Mouse (Mus musculus) MEL (cell line): Measurements from ENCODE around the gene Clns1a. TPM values are rescaled to one million over a fixed set of nuclear protein-coding genes. Genes with fewer than 3 reads are reported as not detected.

Source experiments
- DNase-seq: peaks from one replicate; pipeline ENCODE4 v3.0.0; 2011; ENCODE audit warnings: low read depth, low spot score
- H3K27ac ChIP-seq: 2 replicates; pipeline ENCODE4 v1.5.1; 2012; ENCODE audit warnings: low read depth, mild to moderate bottlenecking, control low read depth, low read length, moderate library complexity; ENCODE audit not compliant: control insufficient read depth
- H3K27me3 ChIP-seq, 2 experiments: fragments of 150-350 bp in 1 of 2; sonication (generic) in 1 of 2; 2 replicates each; pipeline ENCODE4 v1.6.1; 2012; ENCODE audit warnings: low read length in 2 of 2, mild to moderate bottlenecking in 2 of 2, improper control_type of control experiment in 1 of 2, moderate library complexity in 1 of 2; ENCODE audit not compliant: insufficient read depth in 2 of 2, control insufficient read depth in 1 of 2
- H3K36me3 ChIP-seq, 2 experiments: 2 replicates each; pipeline ENCODE4 v1.6.1; 2012 to 2014; ENCODE audit warnings: low read length in 2 of 2, improper control_type of control experiment in 1 of 2, inconsistent platforms in 1 of 2, mild to moderate bottlenecking in 1 of 2; ENCODE audit not compliant: insufficient read depth in 2 of 2, control insufficient read depth in 1 of 2
- H3K4me1 ChIP-seq, 2 experiments: fragments of 150-350 bp in 1 of 2; sonication (generic) in 1 of 2; 2 replicates each; pipeline ENCODE4 v1.6.1; 2012; ENCODE audit warnings: low read length in 2 of 2, improper control_type of control experiment in 1 of 2, mild to moderate bottlenecking in 1 of 2; ENCODE audit not compliant: insufficient read depth in 2 of 2, control insufficient read depth in 1 of 2
- H3K4me3 ChIP-seq, 2 experiments: fragments of 150-350 bp in 1 of 2; sonication (generic) in 1 of 2; 2 replicates each; pipeline ENCODE4 v1.5.1; 2012; ENCODE audit warnings: low read depth in 2 of 2, low read length in 2 of 2, mild to moderate bottlenecking in 2 of 2, moderate library complexity in 2 of 2, control low read depth in 1 of 2, improper control_type of control experiment in 1 of 2; ENCODE audit not compliant: control insufficient read depth in 1 of 2, insufficient read depth in 1 of 2
- H3K79me2 ChIP-seq: 2 replicates; pipeline ENCODE4 v1.6.1; 2012; ENCODE audit warnings: mild to moderate bottlenecking, low read length, moderate library complexity; ENCODE audit not compliant: control insufficient read depth, poor library complexity, insufficient read depth
- H3K9ac ChIP-seq: 2 replicates; pipeline ENCODE4 v1.6.1; 2012; ENCODE audit warnings: low read depth, mild to moderate bottlenecking, control low read depth, low read length, moderate library complexity; ENCODE audit not compliant: control insufficient read depth, poor library complexity, severe bottlenecking
- H3K9me3 ChIP-seq: fragments of 150-350 bp; sonication (generic); replicated peaks from 2 replicates; pipeline ENCODE4 v1.6.1; 2012; ENCODE audit warnings: mild to moderate bottlenecking, low read length, improper control_type of control experiment, moderate library complexity; ENCODE audit not compliant: insufficient read depth
- BHLHE40 ChIP-seq: IDR thresholded peaks from 2 replicates; pipeline ENCODE4 v1.6.1; 2012; ENCODE audit warnings: low read depth, mild to moderate bottlenecking, inconsistent platforms, low read length, improper control_type of control experiment, borderline replicate concordance
- CHD1 ChIP-seq: IDR thresholded peaks from 2 replicates; pipeline ENCODE4 v1.6.1; 2012; ENCODE audit warnings: low read depth, mild to moderate bottlenecking, inconsistent platforms, low read length, improper control_type of control experiment
- CHD2 ChIP-seq: IDR thresholded peaks from 2 replicates; pipeline ENCODE4 v1.6.1; 2011; ENCODE audit warnings: low read length, improper control_type of control experiment
- CTCF ChIP-seq, 3 experiments: IDR thresholded peaks in 2 of 3; conservative IDR thresholded peaks in 1 of 3; 2 replicates each; pipeline ENCODE4 v1.5.1; 2011 to 2012; ENCODE audit warnings: low read length in 3 of 3, low read depth in 2 of 3, mild to moderate bottlenecking in 2 of 3, improper control_type of control experiment in 1 of 3, inconsistent platforms in 1 of 3, mixed read lengths in 1 of 3, moderate library complexity in 1 of 3; ENCODE audit not compliant: control insufficient read depth in 1 of 3, insufficient read depth in 1 of 3, poor library complexity in 1 of 3, severe bottlenecking in 1 of 3
- E2F4 ChIP-seq: IDR thresholded peaks from 2 replicates; pipeline ENCODE4 v1.6.1; 2011; ENCODE audit warnings: low read depth, low read length, improper control_type of control experiment, borderline replicate concordance
- ELF1 ChIP-seq: IDR thresholded peaks from 2 replicates; pipeline ENCODE4 v1.6.1; 2014; ENCODE audit warnings: low read depth, mild to moderate bottlenecking, inconsistent platforms, low read length, improper control_type of control experiment, moderate library complexity
- EP300 ChIP-seq, 2 experiments: IDR thresholded peaks; 2 replicates each; pipeline ENCODE4 v1.6.1; 2011; ENCODE audit warnings: improper control_type of control experiment in 2 of 2, low read length in 2 of 2, low read depth in 1 of 2, mild to moderate bottlenecking in 1 of 2
- ETS1 ChIP-seq: IDR thresholded peaks from 2 replicates; pipeline ENCODE4 v1.6.1; 2012; ENCODE audit warnings: low read depth, mild to moderate bottlenecking, inconsistent platforms, low read length, improper control_type of control experiment, moderate library complexity
- GABPA ChIP-seq: IDR thresholded peaks from 2 replicates; pipeline ENCODE4 v1.6.1; 2012; ENCODE audit warnings: low read depth, mild to moderate bottlenecking, inconsistent platforms, low read length, improper control_type of control experiment, moderate library complexity
- HCFC1 ChIP-seq: IDR thresholded peaks from 2 replicates; pipeline ENCODE4 v1.6.1; 2012; ENCODE audit warnings: low read depth, mild to moderate bottlenecking, inconsistent platforms, low read length, improper control_type of control experiment, moderate library complexity
- KAT2A ChIP-seq: conservative IDR thresholded peaks from 2 replicates; pipeline ENCODE4 v1.6.1; 2012; ENCODE audit warnings: low read depth, low read length, improper control_type of control experiment, inconsistent platforms
- MAFK ChIP-seq: IDR thresholded peaks from 2 replicates; pipeline ENCODE4 v1.6.1; 2011; ENCODE audit warnings: low read depth, mild to moderate bottlenecking, low read length, improper control_type of control experiment, borderline replicate concordance
- MAX ChIP-seq: IDR thresholded peaks from 2 replicates; pipeline ENCODE4 v1.6.1; 2011; ENCODE audit warnings: low read length, improper control_type of control experiment
- MXI1 ChIP-seq: IDR thresholded peaks from 2 replicates; pipeline ENCODE4 v1.6.1; 2011; ENCODE audit warnings: mild to moderate bottlenecking, low read depth, low read length, improper control_type of control experiment
- MYB ChIP-seq: IDR thresholded peaks from 2 replicates; pipeline ENCODE4 v1.6.1; 2011; ENCODE audit warnings: mild to moderate bottlenecking, low read depth, low read length, improper control_type of control experiment
- MYC ChIP-seq: IDR thresholded peaks from 2 replicates; pipeline ENCODE4 v1.6.1; 2011; ENCODE audit warnings: low read depth, mild to moderate bottlenecking, low read length, improper control_type of control experiment, moderate library complexity
- POLR2AphosphoS5 ChIP-seq: IDR thresholded peaks from 2 replicates; pipeline ENCODE4 v1.6.1; 2012; ENCODE audit warnings: low read depth, borderline replicate concordance, mild to moderate bottlenecking, inconsistent platforms, low read length, moderate library complexity, mixed read lengths
- RCOR1 ChIP-seq: IDR thresholded peaks from 2 replicates; pipeline ENCODE4 v1.6.1; 2012; ENCODE audit warnings: low read depth, mild to moderate bottlenecking, inconsistent platforms, low read length, improper control_type of control experiment
- SIN3A ChIP-seq: IDR thresholded peaks from 2 replicates; pipeline ENCODE4 v1.6.1; 2012; ENCODE audit warnings: low read length, improper control_type of control experiment, inconsistent platforms
- TAL1 ChIP-seq: IDR thresholded peaks from 2 replicates; pipeline ENCODE4 v1.6.1; 2012; ENCODE audit warnings: mild to moderate bottlenecking, inconsistent platforms, low read length, moderate library complexity, mixed read lengths
- TBP ChIP-seq: IDR thresholded peaks from 2 replicates; pipeline ENCODE4 v1.8.0; 2011; ENCODE audit warnings: low read depth, low read length, improper control_type of control experiment
- ZC3H11A ChIP-seq: IDR thresholded peaks from 2 replicates; pipeline ENCODE4 v1.6.1; 2012; ENCODE audit warnings: low read depth, mild to moderate bottlenecking, inconsistent platforms, low read length, improper control_type of control experiment
- ZMIZ1 ChIP-seq: IDR thresholded peaks from 2 replicates; pipeline ENCODE4 v1.6.1; 2012; ENCODE audit warnings: low read depth, mild to moderate bottlenecking, inconsistent platforms, low read length, improper control_type of control experiment, moderate library complexity
- polyA plus RNA-seq, 2 experiments: library from polyadenylated mRNA; stranded (reverse) in 1 of 2; unstranded in 1 of 2; fragments of >175 nt in 1 of 2; fragments of >200 nt in 1 of 2; gene quantifications; 2 replicates each; pipeline versions ENCODE4 v1.2.1 to v1.2.4; 2012; ENCODE audit warnings: low replicate concordance in 2 of 2, low read depth in 1 of 2; ENCODE audit not compliant: insufficient read length in 2 of 2, insufficient read depth in 1 of 2, missing spikeins in 1 of 2
- total RNA-seq: library from RNA; depleted of rRNA; stranded (reverse); fragments of 300-350 nt; gene quantifications from 2 replicates; pipeline ENCODE4 v1.2.3, GENCODE M21; 2012

Clns1a gene
- total and polyA plus RNA-seq, 3 experiments, result 119 to 140 (median 130) TPM

GRCm38 (mm10) chr7:97696133-97696505 is 315 bp upstream of the Clns1a start:
- H3K27me3 ChIP-seq, result no peaks in the 10 kb centered on the region
- H3K9ac ChIP-seq, result peak overlapping the region; percentile 63
- H3K79me2 ChIP-seq, result peaks cover 40% of the 10 kb centered on the region
- peaks cover 0 to 30% of the 10 kb centered on the region in 2 experiments; a peak in 3 of 4 replicates for H3K36me3 ChIP-seq
- TF ChIP-seq CHD1, result no peak
- no peak for TF ChIP-seq MXI1
- no peak for TF ChIP-seq EP300 (IDR thresholded peaks at IDR 0.05; ENCODE audit: low read depth in 1 of 2, low read length in 2 of 2)
- TF ChIP-seq CHD2, result no peak
- TF ChIP-seq POLR2AphosphoS5, result no peak
- no peak for TF ChIP-seq GABPA
- no peak for DNase-seq
- H3K27ac ChIP-seq, result peak overlapping the region; percentile 36
- H3K4me1 ChIP-seq, result peaks cover 14 to 24% of the 10 kb centered on the region in 2 experiments
- H3K9me3 ChIP-seq, result no peaks in the 10 kb centered on the region
- peak overlapping the region; percentile 14 to 87 for H3K4me3 ChIP-seq

- H3K9me3 ChIP-seq, result no peaks in the 10 kb centered on the region
- H3K4me1 ChIP-seq, result peaks cover 13 to 22% of the 10 kb centered on the region in 2 experiments
- TF ChIP-seq MXI1 (peak; percentile 39; the same call in 1 of the 2 replicates), SIN3A (peak; percentile 55), MYC (0 out of 2 replicates have a peak, but pooled peaks have one; percentile 29), ETS1 (0 out of 2 replicates have a peak, but pooled peaks have one; percentile 20), BHLHE40 (peak; percentile 65), TAL1 (no peak), MAX (0 out of 2 replicates have a peak, but pooled peaks have one; percentile 35), ELF1 (peak; percentile 71; the same call in 1 of the 2 replicates), RCOR1 (no peak)
- DNase-seq, result peak; percentile 47
- H3K27ac ChIP-seq, result peak overlapping the region; percentile 52
- H3K27me3 ChIP-seq, result no peaks in the 10 kb centered on the region
- H3K4me3 ChIP-seq, result no peak overlapping the region
- peaks cover 0 to 28% of the 10 kb centered on the region in 2 experiments; a peak in 3 of 4 replicates for H3K36me3 ChIP-seq
- no peak overlapping the region for H3K9ac ChIP-seq
- peaks cover 70% of the 10 kb centered on the region for H3K79me2 ChIP-seq
Measured at GRCm38 (mm10) chr7:97700173-97700572, 3.7 kb downstream of the Clns1a start.

- peaks cover 0 to 18% of the 10 kb centered on the region in 2 experiments for H3K36me3 ChIP-seq
- no peak overlapping the region for H3K9ac ChIP-seq
- H3K9me3 ChIP-seq, result no peaks in the 10 kb centered on the region
- H3K27me3 ChIP-seq, result no peaks in the 10 kb centered on the region
- H3K27ac ChIP-seq, result no peak overlapping the region
- no peak for DNase-seq
- H3K4me3 ChIP-seq, result no peak overlapping the region
- TF ChIP-seq TBP, result no peak
- no peak for TF ChIP-seq E2F4
- no peak for TF ChIP-seq ZMIZ1
- no peak for TF ChIP-seq KAT2A
- no peak for TF ChIP-seq HCFC1
- TF ChIP-seq MAFK, result no peak
- no peak for TF ChIP-seq MYB
- TF ChIP-seq CTCF (IDR thresholded peaks at IDR 0.05 in 2 of 3, conservative IDR thresholded peaks at IDR 0.05 in 1 of 3; ENCODE audit: control insufficient read depth in 1 of 3, insufficient read depth in 1 of 3, low read depth in 2 of 3, low read length in 3 of 3, poor library complexity in 1 of 3, severe bottlenecking in 1 of 3), result no peak
- no peak for TF ChIP-seq BHLHE40
- TF ChIP-seq CHD2, result no peak
- TF ChIP-seq ZC3H11A, result no peak
- H3K79me2 ChIP-seq, result peaks cover 72% of the 10 kb centered on the region
- peaks cover 4 to 15% of the 10 kb centered on the region in 2 experiments for H3K4me1 ChIP-seq
Measured at GRCm38 (mm10) chr7:97701106-97701505, 4.7 kb downstream of the Clns1a start.
